Mouse (Mus musculus) ovary, postnatal 10 days (tissue): ENCODE measurements around the gene Osbpl10.
"Not testable (repeated sequence)": the region's sequence is repeated elsewhere in the genome, so short reads cannot be mapped to it uniquely, and the experiment has no call there.

Experiments
- DNase-seq: peaks from one replicate; pipeline ENCODE4 v3.0.0; 2022; ENCODE audit warnings: low spot score

Osbpl10 gene

GRCm38 (mm10) chr9:114978281-114979111 lies at the start of gene Osbpl10:
Osbpl10 (plus strand) TSS chr9:114978569.
- peak; percentile 67 for DNase-seq

GRCm38 (mm10) chr9:114930464-114931090 lies 47.8 kb upstream of the Osbpl10 start:
- DNase-seq: peak; percentile 49

DNA sequence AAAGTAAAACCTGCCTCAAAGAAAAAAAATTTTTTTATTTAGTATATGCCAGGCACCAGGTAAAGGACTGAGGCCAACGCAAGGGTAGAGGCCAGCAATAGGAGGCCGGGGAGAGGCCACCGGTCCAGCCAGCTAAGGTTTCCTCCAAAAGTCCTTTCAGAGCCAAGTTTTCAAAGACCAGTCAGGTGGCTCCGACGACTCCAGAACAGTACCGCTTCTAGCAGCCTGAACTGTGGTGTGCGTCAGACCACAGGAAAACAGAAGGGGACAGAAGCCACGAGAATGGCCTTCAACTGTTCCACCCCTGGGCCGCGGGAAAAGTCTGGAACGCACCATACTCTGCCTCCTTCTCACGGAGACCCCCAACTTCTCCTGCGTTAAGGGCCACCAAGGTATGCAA lies 45.8 kb upstream of the Osbpl10 start:
- no peak for DNase-seq

DNA sequence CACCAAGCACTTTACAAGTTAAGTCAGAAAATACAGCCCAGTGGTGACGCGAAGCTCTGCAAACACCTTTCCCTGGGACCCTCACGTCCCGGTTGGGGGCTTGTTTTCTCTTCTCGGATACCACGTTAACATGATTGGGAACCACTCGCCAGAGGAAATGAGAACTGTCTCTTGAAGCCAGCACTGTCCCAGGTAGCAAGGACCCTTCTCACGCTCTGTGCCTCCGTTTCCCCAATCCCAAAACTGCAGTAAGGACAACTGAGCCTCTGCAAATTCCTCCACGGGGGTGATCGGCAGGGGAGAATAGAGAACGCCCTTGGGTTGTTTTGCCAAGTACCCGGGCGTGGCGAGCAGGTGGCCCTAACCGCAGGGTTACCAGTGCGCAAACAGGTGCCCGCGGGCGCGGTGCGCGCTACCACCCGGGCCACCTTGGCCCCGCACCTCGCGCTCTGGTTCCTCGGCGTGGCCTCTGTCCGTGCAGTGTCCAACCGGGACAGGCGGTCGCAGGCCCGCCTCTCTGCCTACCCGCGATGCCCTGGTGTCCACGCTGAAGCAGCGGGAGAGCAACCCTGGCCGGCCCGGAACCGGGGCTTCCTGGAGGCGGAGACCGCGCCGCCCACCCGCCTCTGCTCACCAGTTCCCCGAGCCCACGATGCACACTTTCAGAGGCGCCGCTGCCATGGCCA lies 45.2 kb upstream of the Osbpl10 start:
- DNase-seq: no peak

DNA sequence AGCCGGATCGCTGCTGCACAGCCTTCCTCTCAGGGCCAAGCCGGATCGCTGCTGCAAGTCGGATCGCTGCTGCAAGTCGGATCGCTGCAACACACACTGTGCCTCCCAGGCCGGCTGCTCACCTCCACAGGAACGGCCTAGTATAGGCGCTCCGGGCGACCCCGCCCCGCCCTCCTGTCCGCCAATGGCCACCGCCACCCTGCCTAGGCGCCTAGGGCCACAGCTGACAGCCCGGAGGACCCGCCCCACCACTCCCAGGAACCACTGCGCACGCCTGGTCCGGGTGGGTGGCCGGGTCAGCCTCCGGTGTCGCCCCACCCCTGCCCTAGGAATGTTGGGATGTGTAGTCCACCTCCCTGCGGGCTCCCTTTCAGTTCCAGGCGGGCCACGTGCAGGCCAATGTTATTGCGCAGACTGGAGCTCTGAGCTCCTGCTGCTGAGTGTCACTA lies 44.6 kb upstream of the Osbpl10 start, which contains the start of gene Gpd1l:
Gene Gpd1l (minus strand): TSS at position 265 of the 449 bp plus-strand sequence.
- peak; percentile 91 for DNase-seq

DNA sequence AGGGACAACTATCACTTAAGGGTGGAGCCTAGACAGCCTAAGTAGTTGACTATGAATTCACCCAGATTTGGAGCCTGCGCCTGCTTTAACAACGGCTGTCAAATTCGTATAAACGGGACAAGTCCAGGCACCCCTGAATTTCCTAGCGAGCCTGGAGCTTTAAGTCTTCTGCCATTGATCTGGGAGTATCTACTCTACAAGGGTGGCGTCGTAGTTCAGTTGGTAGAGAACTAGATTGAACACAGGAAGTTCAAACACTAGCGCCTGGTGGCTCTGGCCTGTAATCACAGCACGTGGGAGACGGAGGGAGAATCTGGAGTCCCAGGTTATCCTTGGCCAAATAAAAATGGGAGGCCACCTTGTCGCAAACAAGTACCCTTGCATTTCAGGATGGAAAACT lies 44.1 kb upstream of the Osbpl10 start:
- DNase-seq: no peak

DNA sequence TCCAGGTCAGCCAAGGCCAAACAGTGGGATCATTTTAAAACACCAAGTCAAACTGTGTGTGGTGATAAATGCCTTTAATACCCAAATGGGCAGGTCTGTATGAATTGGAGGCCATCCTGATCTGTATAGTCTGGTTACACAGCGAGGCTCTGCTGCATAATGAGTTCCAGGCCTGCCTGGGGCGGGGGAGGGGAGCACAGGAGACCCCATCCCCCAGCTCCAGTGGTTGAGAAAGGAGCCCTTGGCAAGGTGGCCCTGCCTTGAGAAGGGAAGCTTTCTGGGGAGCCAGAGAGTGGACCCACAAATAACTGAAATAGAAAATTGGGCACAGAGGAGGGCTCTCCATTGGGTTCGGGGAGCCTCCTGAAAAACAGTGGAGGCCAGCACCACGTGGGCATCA lies 43.0 kb upstream of the Osbpl10 start:
- DNase-seq: no peak

DNA sequence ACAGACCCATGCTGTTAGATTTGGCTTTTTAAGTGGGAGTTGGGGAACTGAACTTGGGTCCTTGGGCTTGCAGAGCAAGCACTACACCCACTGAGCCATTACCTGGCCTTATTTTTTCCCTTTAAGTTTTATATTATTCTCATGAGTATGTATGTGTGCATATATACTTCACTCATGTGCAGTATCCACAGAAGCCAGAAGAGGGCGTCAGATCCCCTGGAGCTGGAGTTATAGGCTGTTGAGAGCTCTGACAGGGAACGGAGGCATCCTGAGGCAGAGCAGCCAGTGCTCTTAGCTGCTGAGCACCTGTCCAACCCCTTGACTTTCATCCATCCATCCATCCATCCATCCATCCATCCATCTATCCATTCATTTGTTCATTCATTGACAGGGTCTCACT lies 41.7 kb upstream of the Osbpl10 start:
- no peak for DNase-seq

GRCm38 (mm10) chr9:114944642-114945041 lies 33.7 kb upstream of the Osbpl10 start:
- no peak for DNase-seq

GRCm38 (mm10) chr9:114945576-114945975 lies 32.8 kb upstream of the Osbpl10 start:
- no peak for DNase-seq

- DNase-seq: no peak
Observed at GRCm38 (mm10) chr9:114948395-114948794, 30.0 kb upstream of the Osbpl10 start.

- DNase-seq: no peak
Observed at GRCm38 (mm10) chr9:114952866-114953265, 25.5 kb upstream of the Osbpl10 start.

- DNase-seq: no peak
Observed at GRCm38 (mm10) chr9:114955340-114955739, 23.0 kb upstream of the Osbpl10 start.

- no peak for DNase-seq
Observed at GRCm38 (mm10) chr9:114956945-114957344, 21.4 kb upstream of the Osbpl10 start.

DNA sequence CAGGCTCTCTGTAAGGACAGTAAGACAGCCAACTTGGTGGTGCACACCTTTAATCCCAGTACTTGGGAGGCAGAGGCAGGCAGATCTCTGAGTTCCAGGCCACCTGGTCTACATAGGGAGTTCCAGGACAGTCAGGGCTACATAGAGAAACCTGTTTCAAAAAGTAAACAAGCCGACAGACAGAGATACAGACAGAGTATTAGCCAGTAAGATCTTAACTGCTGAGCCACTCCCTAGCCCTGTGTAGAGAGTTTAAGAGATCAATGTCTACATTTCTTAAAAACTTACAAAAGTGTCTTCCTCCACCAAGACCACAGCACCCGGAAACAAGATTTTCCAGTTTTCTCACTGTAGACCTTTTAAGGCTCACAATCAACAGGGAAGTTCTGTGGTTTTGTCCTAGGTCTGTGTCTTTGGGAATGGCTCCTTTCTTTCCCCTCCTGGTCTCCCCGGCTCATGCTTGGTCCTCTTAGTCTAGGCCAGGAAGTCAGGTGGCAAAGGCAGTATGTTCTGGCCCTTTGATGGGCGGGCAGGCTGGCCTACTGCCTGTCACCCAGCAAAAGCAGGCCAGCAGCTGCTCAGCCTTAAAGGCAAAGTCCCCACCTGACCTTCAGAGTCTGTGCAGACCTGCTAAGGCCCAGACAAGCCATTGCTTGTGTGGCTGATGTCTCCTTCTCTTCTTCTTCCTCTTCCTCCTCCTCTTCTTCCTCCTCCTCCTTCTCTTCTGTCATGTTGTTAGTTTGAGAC lies 18.2 kb upstream of the Osbpl10 start:
- no peak for DNase-seq

DNA sequence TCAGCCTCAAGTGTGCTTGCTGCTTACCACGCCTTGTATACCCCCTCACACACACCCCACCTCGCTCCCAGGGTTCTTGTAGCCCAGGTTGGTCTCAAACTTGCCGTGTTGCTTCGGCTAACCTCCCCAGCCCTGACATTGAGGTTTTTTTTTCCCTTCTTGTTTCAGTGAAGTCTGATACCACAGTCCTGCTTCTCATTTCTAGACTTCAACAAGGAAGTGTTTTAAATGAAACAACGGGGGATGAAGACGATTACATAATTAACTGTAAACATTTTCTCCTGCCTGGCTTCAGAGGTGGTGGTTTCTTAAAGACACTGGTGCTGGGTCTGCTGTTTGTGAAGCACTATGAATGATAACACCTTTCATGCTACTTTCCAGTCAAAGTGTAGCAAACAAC lies 17.5 kb upstream of the Osbpl10 start:
- DNase-seq: no peak

DNA sequence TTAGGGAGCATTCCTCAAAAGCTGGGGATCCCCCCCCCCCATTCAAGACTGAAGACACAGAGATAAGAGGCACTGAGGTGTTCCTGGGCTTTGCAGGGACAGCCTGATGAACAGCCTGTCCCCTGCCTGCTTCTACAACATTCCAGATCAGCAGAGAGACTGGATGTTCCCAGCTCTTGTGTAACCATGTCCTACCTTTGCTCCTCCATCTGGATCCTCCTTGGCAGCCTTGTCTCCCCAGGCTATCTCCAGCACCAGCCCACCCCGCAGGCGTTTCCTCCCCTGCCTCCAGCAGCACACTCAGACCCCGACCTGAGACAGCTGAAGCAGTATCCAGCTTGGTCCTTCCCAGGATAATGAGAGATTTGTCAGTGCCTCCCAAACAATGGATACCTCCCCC lies 14.3 kb upstream of the Osbpl10 start:
- no peak for DNase-seq

- not testable (repeated sequence) for DNase-seq
Observed at GRCm38 (mm10) chr9:114966286-114966685, 12.1 kb upstream of the Osbpl10 start.

GRCm38 (mm10) chr9:114977461-114978280 lies 698 bp upstream of the Osbpl10 start:
- DNase-seq: no peak

DNA sequence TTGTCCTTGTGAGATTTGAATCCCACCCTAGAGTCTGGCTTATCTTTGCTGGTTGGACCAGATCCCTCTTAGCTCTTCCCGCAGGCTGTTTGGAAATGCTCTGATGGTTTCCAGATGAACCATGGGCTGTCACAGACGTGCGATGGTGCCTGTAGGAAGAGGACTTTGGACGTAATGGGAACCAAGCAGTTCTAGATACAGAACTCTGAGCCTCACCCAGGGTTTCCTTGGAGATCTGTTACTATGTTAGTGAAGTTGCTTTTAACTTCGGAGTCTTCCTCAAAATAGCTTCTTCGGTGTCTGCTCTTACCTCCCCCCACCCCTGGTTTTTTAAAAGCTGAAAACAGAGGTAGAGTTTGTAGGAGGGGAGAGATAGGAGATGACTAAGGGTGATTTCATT lies 1.6 kb downstream of the Osbpl10 start:
- no peak for DNase-seq

DNA sequence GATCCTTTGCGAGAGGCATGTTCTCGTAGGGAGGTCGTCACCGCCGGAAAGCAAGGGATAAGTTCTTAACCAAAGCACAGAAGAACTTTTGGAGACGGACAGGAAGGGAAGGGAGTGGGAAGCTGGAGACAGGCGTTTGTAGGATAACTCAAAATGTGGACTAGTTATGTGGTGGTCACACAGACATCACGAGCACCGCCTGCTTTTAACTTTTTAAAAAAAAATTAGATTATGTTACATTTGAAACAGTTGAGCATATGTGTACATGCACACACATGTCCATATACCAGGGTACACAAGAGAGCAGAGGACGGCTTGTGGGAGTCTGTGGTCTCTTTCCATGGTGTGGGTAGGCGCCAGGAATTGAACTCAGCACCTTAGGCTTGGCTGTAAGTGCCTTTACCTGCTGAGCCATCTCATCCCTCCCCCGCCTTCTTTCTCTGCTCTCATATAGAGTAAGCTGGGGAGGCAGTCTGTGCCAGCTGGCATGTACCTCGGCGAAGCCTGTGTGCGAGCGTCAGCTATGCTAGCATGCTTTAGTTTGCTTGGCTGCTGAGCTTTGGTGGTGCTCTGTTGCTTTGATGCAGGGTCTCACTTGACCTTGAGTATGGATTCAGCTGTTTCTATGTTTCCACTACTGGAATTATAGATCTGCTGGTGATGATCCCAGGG lies 4.5 kb downstream of the Osbpl10 start, which contains the start of gene Rps27rt:
Gene Rps27rt (minus strand): TSS at position 51 of the 672 bp plus-strand sequence.
- DNase-seq: no peak
